Mouse (Mus musculus): Measurements from ENCODE around the gene Spem1.

Spem1 gene

GRCm38 (mm10) chr11:69836703-69837576 lies 15.0 kb upstream of the Spem1 start:
- peak; percentile 33 for DNase-seq (ENCODE audit: low read depth, low spot score)

- no peak for DNase-seq (ENCODE audit: low read depth, low spot score)
These were observed 14.0 kb upstream of the Spem1 start for GRCm38 (mm10) chr11:69835966-69836335.

GRCm38 (mm10) chr11:69835326-69835965 lies 13.5 kb upstream of the Spem1 start:
- DNase-seq (ENCODE audit: low read depth, low spot score): no peak

GRCm38 (mm10) chr11:69834001-69834549 lies 12.1 kb upstream of the Spem1 start:
- no peak for DNase-seq (ENCODE audit: low read depth, low spot score)

- DNase-seq (ENCODE audit: low read depth, low spot score): no peak
These were observed 11.6 kb upstream of the Spem1 start for GRCm38 (mm10) chr11:69833554-69833953.

- no peak for DNase-seq (ENCODE audit: low read depth, low spot score)
These were observed 6.9 kb upstream of the Spem1 start for GRCm38 (mm10) chr11:69828832-69829231.

GRCm38 (mm10) chr11:69823456-69823855 lies 1.5 kb upstream of the Spem1 start:
- no peak for DNase-seq (ENCODE audit: low read depth, low spot score)

GRCm38 (mm10) chr11:69818871-69819270 lies 3.1 kb downstream of the Spem1 start:
- DNase-seq (ENCODE audit: low read depth, low spot score): no peak

- no peak for DNase-seq (ENCODE audit: low read depth, low spot score)
These were observed 3.6 kb downstream of the Spem1 start, which contains the start of gene Spem2 for GRCm38 (mm10) chr11:69818365-69818764. Gene Spem2, minus strand, starts transcription at chr11:69818465.

- no peak for DNase-seq (ENCODE audit: low read depth, low spot score)
These were observed 5.5 kb downstream of the Spem1 start for GRCm38 (mm10) chr11:69816520-69816919.

GRCm38 (mm10) chr11:69815155-69815554 lies 6.8 kb downstream of the Spem1 start, which contains the start of gene Gm39566:
Gene Gm39566, minus strand, starts transcription at chr11:69815298.
- DNase-seq (ENCODE audit: low read depth, low spot score): no peak

- DNase-seq (ENCODE audit: low read depth, low spot score): no peak
These were observed 11.7 kb downstream of the Spem1 start for GRCm38 (mm10) chr11:69810280-69810679.

GRCm38 (mm10) chr11:69807641-69808040 lies 14.3 kb downstream of the Spem1 start:
- peak; percentile 71 for DNase-seq (ENCODE audit: low read depth, low spot score)

GRCm38 (mm10) chr11:69806378-69806777 lies 15.6 kb downstream of the Spem1 start:
- DNase-seq (ENCODE audit: low read depth, low spot score): no peak

- no peak for DNase-seq (ENCODE audit: low read depth, low spot score)
These were observed 16.7 kb downstream of the Spem1 start, which contains the start of gene Tmem102 for GRCm38 (mm10) chr11:69804972-69805909. Gene Tmem102, minus strand, starts transcription at chr11:69805624.

GRCm38 (mm10) chr11:69804652-69804940 lies 17.4 kb downstream of the Spem1 start:
- no peak for DNase-seq (ENCODE audit: low read depth, low spot score)

- peak; percentile 33 for DNase-seq (ENCODE audit: low read depth, low spot score)
These were observed 18.0 kb downstream of the Spem1 start for GRCm38 (mm10) chr11:69803786-69804651.

- DNase-seq (ENCODE audit: low read depth, low spot score): no peak
These were observed 18.7 kb downstream of the Spem1 start for GRCm38 (mm10) chr11:69803328-69803727.

- DNase-seq (ENCODE audit: low read depth, low spot score): no peak
These were observed 19.3 kb downstream of the Spem1 start for GRCm38 (mm10) chr11:69802648-69803105.

- DNase-seq (ENCODE audit: low read depth, low spot score): no peak
These were observed 20.5 kb downstream of the Spem1 start, which contains the start of gene Fgf11 for GRCm38 (mm10) chr11:69801379-69801977. Gene Fgf11, minus strand, starts transcription at chr11:69801857.
